Mouse (Mus musculus): ENCODE data around the gene Olfr1196. TPM values are rescaled to one million over a fixed set of nuclear protein-coding genes. Genes with fewer than 3 reads are reported as not detected.
"Not testable (repeated sequence)": the region's sequence is repeated elsewhere in the genome, so short reads cannot be mapped to it uniquely, and the experiment has no call there.

Olfr1196 gene
- total RNA-seq (2014; rRNA removed) (not detected in 2 replicates), polyA plus RNA-seq (2015; fragmentation: Nextera tagmentation; extraction: Ambion mirVana) (not detected in 2 replicates)

DNA sequence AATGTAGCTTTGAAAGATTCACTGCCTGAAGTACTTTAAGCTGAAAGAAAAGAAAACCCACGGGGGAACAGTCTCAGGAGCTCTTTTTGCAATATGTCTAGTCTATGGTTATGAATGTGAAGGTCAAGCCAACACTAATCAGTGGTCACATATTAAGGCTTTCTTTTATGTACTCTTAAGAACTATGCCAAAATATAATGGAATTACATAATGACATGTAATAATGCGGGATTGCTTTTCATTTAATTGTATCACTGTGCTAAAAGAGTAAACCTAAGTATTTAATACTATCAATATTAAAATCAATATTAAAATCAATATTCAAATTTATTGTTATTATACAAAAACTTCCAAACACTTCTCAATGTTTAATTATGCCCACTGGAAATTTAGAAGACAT is at the start of gene Olfr1196:
Gene Olfr1196, minus strand, starts transcription at position 101 of the 400 bp plus-strand sequence.
- DNase-seq, result no peak
- no peak for TF ChIP-seq CTCF (IDR thresholded peaks at IDR 0.05; ENCODE audit: low read depth)
- Histone ChIP-seq H3K36me3 (ENCODE audit: insufficient read depth) (no peaks in the 10 kb centered on the region), H3K4me1 (ENCODE audit: insufficient read depth) (no peaks in the 10 kb centered on the region), H3K4me2 (ENCODE audit: low read depth) (no peak within 1 kb of the TSS), H3K4me3 (ENCODE audit: low read depth, low read length) (no peak within 1 kb of the TSS), H3K27ac (ENCODE audit: low read depth, low read length) (no peak within 1 kb of the TSS), H3K9me3 (ENCODE audit: low read length) (no peaks in the 10 kb centered on the region), H3K9ac (no peak within 1 kb of the TSS), H3K27me3 (ENCODE audit: insufficient read depth, low read length) (no peaks in the 10 kb centered on the region)
- WGBS, result 90% methylated on average over 2 of the region's 2 CpGs
- ATAC-seq, result no peak

GRCm38 (mm10) chr2:88751270-88751669 is 46.9 kb upstream of the Olfr1196 start, which contains the start of gene Olfr1198:
Gene Olfr1198 (minus strand): TSS chr2:88751370.
- Histone ChIP-seq H3K9ac (no peak within 1 kb of the TSS), H3K27ac (ENCODE audit: low read depth, low read length) (no peak within 1 kb of the TSS), H3K9me3 (ENCODE audit: low read length) (no peaks in the 10 kb centered on the region), H3K36me3 (ENCODE audit: insufficient read depth) (no peaks in the 10 kb centered on the region), H3K4me3 (ENCODE audit: low read depth, low read length) (no peak within 1 kb of the TSS), H3K27me3 (ENCODE audit: insufficient read depth, low read length) (no peaks in the 10 kb centered on the region), H3K4me2 (ENCODE audit: low read depth) (no peak within 1 kb of the TSS), H3K4me1 (ENCODE audit: insufficient read depth) (no peaks in the 10 kb centered on the region)
- 95% methylated on average over 2 of the region's 2 CpGs for WGBS
- ATAC-seq (no peak), DNase-seq (no peak)
- no peak for TF ChIP-seq CTCF (IDR thresholded peaks at IDR 0.05; ENCODE audit: low read depth)

GRCm38 (mm10) chr2:88743379-88743778 is 39.0 kb upstream of the Olfr1196 start:
- 53% methylated on average over 3 of the region's 3 CpGs for WGBS
- H3K27ac ChIP-seq (ENCODE audit: low read depth, low read length), result no peak overlapping the region

DNA sequence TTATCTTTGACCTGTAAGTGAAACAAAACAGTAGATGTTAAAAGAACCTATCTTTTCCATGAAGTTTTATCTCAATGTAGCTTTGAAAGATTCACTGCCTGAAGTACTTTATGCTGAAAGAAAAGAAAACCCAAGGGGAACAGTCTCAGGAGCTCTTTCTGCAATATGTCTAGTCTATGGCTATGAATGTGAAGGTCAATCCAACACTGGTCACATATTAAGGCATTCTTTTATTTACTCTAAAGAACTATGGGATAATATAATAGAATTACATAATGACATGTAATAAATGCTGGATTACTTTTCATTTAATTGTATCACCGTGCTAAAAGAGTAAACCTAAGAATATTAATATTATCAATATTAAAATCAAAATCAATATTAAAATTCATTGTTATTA is 27.9 kb upstream of the Olfr1196 start, which contains the start of gene Olfr1197:
Gene Olfr1197, minus strand, starts transcription at position 101 of the 400 bp plus-strand sequence.
- H3K9me3 ChIP-seq (ENCODE audit: low read length), result no peaks in the 10 kb centered on the region
- H3K36me3 ChIP-seq (ENCODE audit: insufficient read depth), result no peaks in the 10 kb centered on the region
- H3K27ac ChIP-seq (ENCODE audit: low read depth, low read length), result no peak within 1 kb of the TSS
- no peak within 1 kb of the TSS for H3K4me2 ChIP-seq (ENCODE audit: low read depth)
- no peak for ATAC-seq
- H3K4me1 ChIP-seq (ENCODE audit: insufficient read depth), result no peaks in the 10 kb centered on the region
- no peak for TF ChIP-seq CTCF (IDR thresholded peaks at IDR 0.05; ENCODE audit: low read depth)
- no peak within 1 kb of the TSS for H3K9ac ChIP-seq
- H3K4me3 ChIP-seq (ENCODE audit: low read depth, low read length), result no peak within 1 kb of the TSS
- no peaks in the 10 kb centered on the region for H3K27me3 ChIP-seq (ENCODE audit: insufficient read depth, low read length)
- DNase-seq, result no peak
- WGBS, result 90% methylated on average over 1 of the region's 1 CpGs

More at GRCm38 (mm10) chr2:88743379-88743778, 39.0 kb upstream of the Olfr1196 start:
- no peaks in the 10 kb centered on the region for H3K9me3 ChIP-seq (ENCODE audit: low read length)
- no peaks in the 10 kb centered on the region for H3K36me3 ChIP-seq (ENCODE audit: insufficient read depth)
- no peak overlapping the region for H3K9ac ChIP-seq
- no peak overlapping the region for H3K4me3 ChIP-seq (ENCODE audit: low read depth, low read length)
- H3K4me2 ChIP-seq (ENCODE audit: low read depth), result no peak overlapping the region
- TF ChIP-seq CTCF (IDR thresholded peaks at IDR 0.05; ENCODE audit: low read depth), result no peak
- DNase-seq (no peak), ATAC-seq (no peak)
- H3K4me1 ChIP-seq (ENCODE audit: insufficient read depth), result no peaks in the 10 kb centered on the region
- H3K27me3 ChIP-seq (ENCODE audit: insufficient read depth, low read length), result no peaks in the 10 kb centered on the region

DNA sequence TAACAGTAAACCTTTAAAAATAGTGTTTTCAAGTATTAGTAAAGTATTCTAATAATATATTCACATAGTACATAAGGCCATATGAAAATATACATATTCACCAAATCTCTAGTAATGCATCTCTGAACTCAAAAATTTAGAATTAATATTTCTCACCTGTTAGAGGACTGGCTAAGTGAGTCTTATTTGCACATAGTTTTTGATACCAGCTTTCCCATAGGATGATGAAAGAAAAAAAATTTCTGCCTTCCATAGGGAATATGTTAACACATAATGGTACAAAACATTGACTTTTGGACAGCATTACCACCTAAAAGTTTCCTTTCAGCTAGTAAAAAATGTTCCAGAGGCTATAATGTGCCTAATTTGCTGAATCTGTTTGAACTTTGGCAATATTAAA is 15.3 kb downstream of the Olfr1196 start, which contains the start of gene Olfr1195:
Gene Olfr1195, minus strand, starts transcription at position 101 of the 400 bp plus-strand sequence.
- no peak within 1 kb of the TSS for H3K9ac ChIP-seq
- H3K4me1 ChIP-seq (ENCODE audit: insufficient read depth), result no peaks in the 10 kb centered on the region
- no peak within 1 kb of the TSS for H3K4me3 ChIP-seq (ENCODE audit: low read depth, low read length)
- ATAC-seq, result no peak
- no peaks in the 10 kb centered on the region for H3K36me3 ChIP-seq (ENCODE audit: insufficient read depth)
- H3K27ac ChIP-seq (ENCODE audit: low read depth, low read length), result no peak within 1 kb of the TSS
- H3K9me3 ChIP-seq (ENCODE audit: low read length), result no peaks in the 10 kb centered on the region
- no peaks in the 10 kb centered on the region for H3K27me3 ChIP-seq (ENCODE audit: insufficient read depth, low read length)
- DNase-seq, result no peak
- H3K4me2 ChIP-seq (ENCODE audit: low read depth), result no peak within 1 kb of the TSS
- no peak for TF ChIP-seq CTCF (IDR thresholded peaks at IDR 0.05; ENCODE audit: low read depth)

- not testable (repeated sequence) for H3K4me1 ChIP-seq (ENCODE audit: insufficient read depth); H3K36me3 ChIP-seq (ENCODE audit: insufficient read depth); H3K9ac ChIP-seq; H3K27me3 ChIP-seq (ENCODE audit: insufficient read depth, low read length); H3K27ac ChIP-seq (ENCODE audit: low read depth, low read length); DNase-seq; ATAC-seq; H3K4me2 ChIP-seq (ENCODE audit: low read depth); H3K9me3 ChIP-seq (ENCODE audit: low read length); H3K4me3 ChIP-seq (ENCODE audit: low read depth, low read length)
Observed at GRCm38 (mm10) chr2:88675328-88675727, 29.1 kb downstream of the Olfr1196 start, which contains the start of gene Olfr1193. Gene Olfr1193 (plus strand): TSS chr2:88675628.

- Histone ChIP-seq H3K9ac (no peak within 1 kb of the TSS), H3K9me3 (ENCODE audit: low read length) (no peaks in the 10 kb centered on the region), H3K27me3 (ENCODE audit: insufficient read depth, low read length) (no peaks in the 10 kb centered on the region), H3K4me1 (ENCODE audit: insufficient read depth) (no peaks in the 10 kb centered on the region), H3K36me3 (ENCODE audit: insufficient read depth) (no peaks in the 10 kb centered on the region), H3K27ac (ENCODE audit: low read depth, low read length) (no peak within 1 kb of the TSS), H3K4me2 (ENCODE audit: low read depth) (no peak within 1 kb of the TSS), H3K4me3 (ENCODE audit: low read depth, low read length) (no peak within 1 kb of the TSS)
- ATAC-seq (no peak), DNase-seq (no peak)
- WGBS, result 28% methylated on average over 1 of the region's 1 CpGs
- no peak for TF ChIP-seq CTCF (IDR thresholded peaks at IDR 0.05; ENCODE audit: low read depth)
Observed at GRCm38 (mm10) chr2:88648209-88648608, 56.2 kb downstream of the Olfr1196 start, which contains the start of gene Olfr1192-ps1. Gene Olfr1192-ps1 (plus strand): TSS chr2:88648509.

Other genes starting within 250 kb of the Olfr1196 start
- gene Olfr1183, start 249.7 kb downstream of the Olfr1196 start, total RNA-seq (2014; rRNA removed), result not detected in 2 replicates
- gene Olfr1183, start 249.7 kb downstream of the Olfr1196 start, polyA plus RNA-seq (2015; fragmentation: Nextera tagmentation; extraction: Ambion mirVana), result not detected in 2 replicates
- not detected in 2 replicates for gene Olfr1184, start 221.0 kb downstream of the Olfr1196 start, total RNA-seq (2014; rRNA removed)
- not detected in 2 replicates for gene Olfr1184, start 221.0 kb downstream of the Olfr1196 start, polyA plus RNA-seq (2015; fragmentation: Nextera tagmentation; extraction: Ambion mirVana)
- gene Olfr1185-ps1, start 211.3 kb downstream of the Olfr1196 start, total RNA-seq (2014; rRNA removed), result not detected in 2 replicates
- not detected in 2 replicates for gene Olfr1185-ps1, start 211.3 kb downstream of the Olfr1196 start, polyA plus RNA-seq (2015; fragmentation: Nextera tagmentation; extraction: Ambion mirVana)
- gene Olfr1186, start 186.0 kb downstream of the Olfr1196 start, total RNA-seq (2014; rRNA removed), result not detected in 2 replicates
- gene Olfr1186, start 186.0 kb downstream of the Olfr1196 start, polyA plus RNA-seq (2015; fragmentation: Nextera tagmentation; extraction: Ambion mirVana), result not detected in 2 replicates
- gene Olfr1188, start 147.7 kb downstream of the Olfr1196 start, total RNA-seq (2014; rRNA removed), result not detected in 2 replicates
- not detected in 2 replicates for gene Olfr1188, start 147.7 kb downstream of the Olfr1196 start, polyA plus RNA-seq (2015; fragmentation: Nextera tagmentation; extraction: Ambion mirVana)
- gene Olfr1189, start 118.1 kb downstream of the Olfr1196 start, total RNA-seq (2014; rRNA removed), result 0.19 TPM in 1 of 2 replicates, not detected in the other
- not detected in 2 replicates for gene Olfr1189, start 118.1 kb downstream of the Olfr1196 start, polyA plus RNA-seq (2015; fragmentation: Nextera tagmentation; extraction: Ambion mirVana)
- not detected in 2 replicates for gene Olfr1191-ps1, start 64.1 kb downstream of the Olfr1196 start, total RNA-seq (2014; rRNA removed)
- not detected in 2 replicates for gene Olfr1191-ps1, start 64.1 kb downstream of the Olfr1196 start, polyA plus RNA-seq (2015; fragmentation: Nextera tagmentation; extraction: Ambion mirVana)
- gene Olfr1192-ps1, start 56.1 kb downstream of the Olfr1196 start, total RNA-seq (2014; rRNA removed), result not detected in 2 replicates
- gene Olfr1192-ps1, start 56.1 kb downstream of the Olfr1196 start, polyA plus RNA-seq (2015; fragmentation: Nextera tagmentation; extraction: Ambion mirVana), result not detected in 2 replicates
- gene Olfr1193, start 29.0 kb downstream of the Olfr1196 start, total RNA-seq (2014; rRNA removed), result not detected in 2 replicates
- not detected in 2 replicates for gene Olfr1193, start 29.0 kb downstream of the Olfr1196 start, polyA plus RNA-seq (2015; fragmentation: Nextera tagmentation; extraction: Ambion mirVana)
- gene Olfr1195, start 15.4 kb downstream of the Olfr1196 start, total RNA-seq (2014; rRNA removed), result not detected in 2 replicates
- gene Olfr1195, start 15.4 kb downstream of the Olfr1196 start, polyA plus RNA-seq (2015; fragmentation: Nextera tagmentation; extraction: Ambion mirVana), result not detected in 2 replicates
- not detected in 2 replicates for gene Olfr1197, start 27.8 kb upstream of the Olfr1196 start, total RNA-seq (2014; rRNA removed)
- gene Olfr1197, start 27.8 kb upstream of the Olfr1196 start, polyA plus RNA-seq (2015; fragmentation: Nextera tagmentation; extraction: Ambion mirVana), result not detected in 2 replicates
- gene Olfr1198, start 46.8 kb upstream of the Olfr1196 start, total RNA-seq (2014; rRNA removed), result not detected in 2 replicates
- gene Olfr1198, start 46.8 kb upstream of the Olfr1196 start, polyA plus RNA-seq (2015; fragmentation: Nextera tagmentation; extraction: Ambion mirVana), result not detected in 2 replicates
- gene Olfr1199, start 55.9 kb upstream of the Olfr1196 start, total RNA-seq (2014; rRNA removed), result not detected in 2 replicates
- not detected in 2 replicates for gene Olfr1199, start 55.9 kb upstream of the Olfr1196 start, polyA plus RNA-seq (2015; fragmentation: Nextera tagmentation; extraction: Ambion mirVana)
- gene Olfr1200, start 65.9 kb upstream of the Olfr1196 start, total RNA-seq (2014; rRNA removed), result not detected in 2 replicates
- not detected in 2 replicates for gene Olfr1200, start 65.9 kb upstream of the Olfr1196 start, polyA plus RNA-seq (2015; fragmentation: Nextera tagmentation; extraction: Ambion mirVana)
- not detected in 2 replicates for gene Olfr1201, start 88.4 kb upstream of the Olfr1196 start, total RNA-seq (2014; rRNA removed)
- gene Olfr1201, start 88.4 kb upstream of the Olfr1196 start, polyA plus RNA-seq (2015; fragmentation: Nextera tagmentation; extraction: Ambion mirVana), result not detected in 2 replicates
- gene Olfr1202, start 109.9 kb upstream of the Olfr1196 start, total RNA-seq (2014; rRNA removed), result not detected in 2 replicates
- not detected in 2 replicates for gene Olfr1202, start 109.9 kb upstream of the Olfr1196 start, polyA plus RNA-seq (2015; fragmentation: Nextera tagmentation; extraction: Ambion mirVana)
- not detected in 2 replicates for gene Olfr1205, start 125.1 kb upstream of the Olfr1196 start, total RNA-seq (2014; rRNA removed)
- gene Olfr1205, start 125.1 kb upstream of the Olfr1196 start, polyA plus RNA-seq (2015; fragmentation: Nextera tagmentation; extraction: Ambion mirVana), result not detected in 2 replicates
- not detected in 2 replicates for gene Olfr1204, start 144.7 kb upstream of the Olfr1196 start, total RNA-seq (2014; rRNA removed)
- gene Olfr1204, start 144.7 kb upstream of the Olfr1196 start, polyA plus RNA-seq (2015; fragmentation: Nextera tagmentation; extraction: Ambion mirVana), result not detected in 2 replicates
- gene Olfr1206, start 158.6 kb upstream of the Olfr1196 start, total RNA-seq (2014; rRNA removed), result not detected in 2 replicates
- not detected in 2 replicates for gene Olfr1206, start 158.6 kb upstream of the Olfr1196 start, polyA plus RNA-seq (2015; fragmentation: Nextera tagmentation; extraction: Ambion mirVana)
- gene Olfr1208, start 197.7 kb upstream of the Olfr1196 start, total RNA-seq (2014; rRNA removed), result not detected in 2 replicates
- not detected in 2 replicates for gene Olfr1208, start 197.7 kb upstream of the Olfr1196 start, polyA plus RNA-seq (2015; fragmentation: Nextera tagmentation; extraction: Ambion mirVana)
- gene Olfr1209, start 210.6 kb upstream of the Olfr1196 start, total RNA-seq (2014; rRNA removed), result not detected in 2 replicates
- gene Olfr1209, start 210.6 kb upstream of the Olfr1196 start, polyA plus RNA-seq (2015; fragmentation: Nextera tagmentation; extraction: Ambion mirVana), result not detected in 2 replicates
- gene Olfr1211, start 233.5 kb upstream of the Olfr1196 start, total RNA-seq (2014; rRNA removed), result not detected in 2 replicates
- gene Olfr1211, start 233.5 kb upstream of the Olfr1196 start, polyA plus RNA-seq (2015; fragmentation: Nextera tagmentation; extraction: Ambion mirVana), result not detected in 2 replicates
- gene Olfr1212, start 249.4 kb upstream of the Olfr1196 start, total RNA-seq (2014; rRNA removed), result not detected in 2 replicates
- gene Olfr1212, start 249.4 kb upstream of the Olfr1196 start, polyA plus RNA-seq (2015; fragmentation: Nextera tagmentation; extraction: Ambion mirVana), result not detected in 2 replicates

Data from forebrain, postnatal 0 days (tissue).